12 mouse cellular contexts compared by ENCODE assay signal in the genomic region with DNA sequence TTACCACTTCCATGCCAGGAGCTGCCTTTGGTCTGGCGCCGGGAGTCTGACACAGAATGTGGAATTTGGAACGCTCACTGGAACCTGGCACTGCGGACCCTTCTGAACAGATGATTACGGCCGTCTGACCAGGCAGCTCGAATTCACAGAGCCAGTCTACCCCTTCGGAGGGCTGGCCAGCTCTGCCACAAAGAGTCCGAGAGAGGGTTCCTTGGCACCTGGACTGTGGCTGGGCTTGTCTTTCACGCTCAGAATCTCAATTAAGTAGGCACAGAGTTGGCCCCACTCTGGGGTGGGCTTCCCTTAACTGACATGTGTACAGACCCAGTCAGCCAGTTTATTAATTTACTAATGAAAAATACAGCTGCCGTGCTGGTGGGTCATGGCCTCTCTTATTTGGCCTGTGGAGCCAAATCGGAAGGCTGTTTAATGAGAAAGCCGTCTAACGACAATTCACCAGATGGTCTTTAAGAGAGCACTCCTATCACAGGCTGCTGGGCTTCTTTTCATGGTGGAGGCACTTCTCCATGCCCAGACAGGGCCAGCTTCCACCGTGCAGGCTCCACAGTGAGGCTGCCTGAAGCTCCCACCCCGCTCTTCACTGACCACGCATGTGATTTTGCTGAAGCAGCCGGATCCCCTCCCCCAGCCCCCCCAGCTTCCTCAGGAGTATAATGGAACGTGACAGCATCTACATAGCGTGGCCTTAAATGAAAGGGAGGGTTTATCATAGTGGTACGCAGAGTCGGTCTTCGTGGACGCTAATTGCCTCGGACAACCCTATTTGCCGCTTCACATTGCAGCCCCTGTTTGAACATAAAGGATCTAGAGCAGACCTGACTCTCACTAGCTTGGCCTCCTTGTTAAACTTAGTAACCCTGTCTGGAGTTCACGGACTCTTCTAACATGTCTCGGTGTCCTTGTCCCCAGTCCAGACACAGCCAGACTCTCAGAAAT. TPM values are rescaled to one million over a fixed set of nuclear protein-coding genes. Genes with fewer than 3 reads are reported as not detected.
DNase-seq lines count a peak whose midpoint lies in the region; ATAC-seq and TF ChIP-seq lines count a peak whose summit lies in the region.
"Had no signal": no experiment of that assay in that cellular context is flagged by ENCODE, and none has a peak within 500 bp of the region (broad histone marks: within the 10 kb centered on the region; RNA-seq: fewer than 3 reads in every experiment).

Gene Atp6v1e2, minus strand, starts transcription at position 58 of the 957 bp plus-strand sequence.

- no peak for TF ChIP-seq EP300 in lung, postnatal 0 days (IDR thresholded peaks at IDR 0.05)

- TF ChIP-seq CTCF in lung, postnatal 0 days (IDR thresholded peaks at IDR 0.05), result no peak

- no peaks in the 10 kb centered on the region for H3K36me3 ChIP-seq in kidney, embryonic 15.5 days
- H3K36me3 ChIP-seq in embryonic facial prominence, embryonic 10.5 days (replicated peaks), result no peaks in the 10 kb centered on the region
- no peaks in the 10 kb centered on the region for H3K36me3 ChIP-seq in limb, embryonic 15.5 days
- H3K36me3 ChIP-seq in lung, postnatal 0 days (ENCODE audit: insufficient read depth, low read length), result no peaks in the 10 kb centered on the region

- no peak within 1 kb of the TSS for H3K4me3 ChIP-seq in kidney, embryonic 15.5 days (replicated peaks)
- H3K4me3 ChIP-seq in embryonic facial prominence, embryonic 10.5 days, result no peak within 1 kb of the TSS
- H3K4me3 ChIP-seq in limb, embryonic 15.5 days, result no peak within 1 kb of the TSS
- no peak within 1 kb of the TSS for H3K4me3 ChIP-seq in lung, postnatal 0 days (ENCODE audit: low read depth, low read length)

- no peaks in the 10 kb centered on the region for H3K9me3 ChIP-seq in kidney, embryonic 15.5 days (replicated peaks)
- no peaks in the 10 kb centered on the region for H3K9me3 ChIP-seq in embryonic facial prominence, embryonic 10.5 days
- H3K9me3 ChIP-seq in limb, embryonic 15.5 days, result no peaks in the 10 kb centered on the region
- no peaks in the 10 kb centered on the region for H3K9me3 ChIP-seq in lung, postnatal 0 days (ENCODE audit: low read length)

- H3K4me2 ChIP-seq in kidney, embryonic 15.5 days, result no peak within 1 kb of the TSS
- no peak within 1 kb of the TSS for H3K4me2 ChIP-seq in limb, embryonic 15.5 days
- no peak within 1 kb of the TSS for H3K4me2 ChIP-seq in lung, postnatal 0 days (replicated peaks; ENCODE audit: low read depth, low read length)

- 79% methylated on average over 28 of the region's 28 CpGs for WGBS in kidney, embryonic 15.5 days
- WGBS in embryonic facial prominence, embryonic 10.5 days, result 82% methylated on average over 28 of the region's 28 CpGs
- 54% methylated on average over 28 of the region's 28 CpGs for WGBS in limb, embryonic 15.5 days
- 84% methylated on average over 28 of the region's 28 CpGs for whole genome bisulfite sequencing in lung, postnatal 0 days

- no peak within 1 kb of the TSS for H3K9ac ChIP-seq in kidney, embryonic 15.5 days
- no peak within 1 kb of the TSS for H3K9ac ChIP-seq in limb, embryonic 15.5 days
- H3K9ac ChIP-seq in lung, postnatal 0 days (replicated peaks; ENCODE audit: low read depth), result no peak within 1 kb of the TSS
- H3K9ac ChIP-seq: liver, embryonic 14.5 days had no signal

- ATAC-seq in kidney, embryonic 15.5 days (replicated peaks; ENCODE audit: low FRiP score), result no peak
- 0 out of 2 replicates have a peak, but pooled peaks have one; percentile 40 for ATAC-seq in limb, embryonic 15.5 days (ENCODE audit: insufficient number of reproducible peaks, low FRiP score, low TSS enrichment, low read depth)
- ATAC-seq in lung, postnatal 0 days, result no peak
- ATAC-seq: CD4-positive, CD25-positive, alpha-beta regulatory T cell, adult 4 months had no signal

- H3K27ac ChIP-seq in kidney, embryonic 15.5 days, result no peak within 1 kb of the TSS
- H3K27ac ChIP-seq in embryonic facial prominence, embryonic 10.5 days (replicated peaks), result peak within 1 kb of the TSS; percentile 70; the same call in 1 of the 2 replicates
- peak within 1 kb of the TSS; percentile 55 for H3K27ac ChIP-seq in limb, embryonic 15.5 days
- H3K27ac ChIP-seq in lung, postnatal 0 days (ENCODE audit: low read length), result no peak within 1 kb of the TSS
- H3K27ac ChIP-seq: liver, embryonic 14.5 days had no signal

- peak; percentile 41 for DNase-seq in kidney, adult 11 months
- DNase-seq in embryonic facial prominence, embryonic 10.5 days (ENCODE audit: low spot score), result peak; percentile 39
- DNase-seq in gastrocnemius, postnatal 10 days, result peak; percentile 71
- no peak for DNase-seq in lung, postnatal 0 days (ENCODE audit: low spot score)
- no peak for DNase-seq in thymus, postnatal 4 days
- no peak for DNase-seq in thymus, adult 18-20 months

- 0 out of 2 replicates have a peak, but pooled peaks cover 5% of the 10 kb centered on the region for H3K4me1 ChIP-seq in kidney, embryonic 15.5 days
- H3K4me1 ChIP-seq in embryonic facial prominence, embryonic 10.5 days, result peaks cover 11% of the 10 kb centered on the region
- H3K4me1 ChIP-seq in limb, embryonic 15.5 days, result peaks cover 15% of the 10 kb centered on the region
- no peaks in the 10 kb centered on the region for H3K4me1 ChIP-seq in lung, postnatal 0 days (ENCODE audit: insufficient read depth, low read depth, low read length)

- H3K27me3 ChIP-seq in kidney, embryonic 15.5 days, result no peaks in the 10 kb centered on the region
- H3K27me3 ChIP-seq in embryonic facial prominence, embryonic 10.5 days (replicated peaks; ENCODE audit: low read depth, poor library complexity, severe bottlenecking), result no peaks in the 10 kb centered on the region; the same call in 1 of the 2 replicates
- H3K27me3 ChIP-seq in limb, embryonic 15.5 days, result no peaks in the 10 kb centered on the region
- no peaks in the 10 kb centered on the region for H3K27me3 ChIP-seq in lung, postnatal 0 days (replicated peaks; ENCODE audit: insufficient read depth, low read length)

RNA-seq across cellular contexts. Expression of gene Atp6v1e2, which starts in this region (rescaled TPM):
- not detected in 2 replicates for polyA plus RNA-seq in kidney, embryonic 15.5 days (2015; fragmentation: Nextera tagmentation; extraction: Ambion mirVana)
- not detected in 2 replicates for polyA plus RNA-seq in embryonic facial prominence, embryonic 10.5 days (2016; fragmentation: Nextera tagmentation; extraction: Ambion mirVana)
- total RNA-seq in gastrocnemius, postnatal 10 days (2021), result not detected
- 0.24 TPM in 1 of 2 replicates, not detected in the other for polyA plus RNA-seq in limb, embryonic 15.5 days (2015; fragmentation: Nextera tagmentation; extraction: Ambion mirVana)
- not detected in 2 replicates for polyA plus RNA-seq in lung, postnatal 0 days (2015; fragmentation: Nextera tagmentation; extraction: Ambion mirVana)
- polyA plus RNA-seq: CD4-positive, CD25-positive, alpha-beta regulatory T cell, adult 4 months; heart, embryonic 16.5 days; liver, embryonic 14.5 days; stomach, embryonic 14.5 days had no signal

Comparison
In these comparisons a context has a peak if more than half of its experiments do, and no peak if none do; other contexts are left out.
1. Peak in DNase-seq and H3K27ac ChIP-seq in embryonic facial prominence, embryonic 10.5 days; RNA of the gene not detected or under 1 TPM.
2. Peak in DNase-seq in gastrocnemius, postnatal 10 days; RNA of the gene not detected or under 1 TPM.
3. Peak in ATAC-seq and H3K27ac ChIP-seq in limb, embryonic 15.5 days; RNA of the gene not detected or under 1 TPM.